Mouse (Mus musculus) MEL (cell line): ENCODE measurements at regions not wholly inside any gene's neighbourhood (a gene's known extent, or its start where the extent isn't known, plus 50 kb on each side); places are given as distances from the start of the nearest gene placed in this dataset.

Experiments used
- DNase-seq: peaks from one replicate; pipeline ENCODE4 v3.0.0; 2011; ENCODE audit warnings: low read depth, low spot score
- H3K27ac ChIP-seq: 2 replicates; pipeline ENCODE4 v1.5.1; 2012; ENCODE audit warnings: low read depth, mild to moderate bottlenecking, control low read depth, low read length, moderate library complexity; ENCODE audit not compliant: control insufficient read depth
- H3K27me3 ChIP-seq, 2 experiments: fragments of 150-350 bp in 1 of 2; sonication (generic) in 1 of 2; 2 replicates each; pipeline ENCODE4 v1.6.1; 2012; ENCODE audit warnings: low read length in 2 of 2, mild to moderate bottlenecking in 2 of 2, improper control_type of control experiment in 1 of 2, moderate library complexity in 1 of 2; ENCODE audit not compliant: insufficient read depth in 2 of 2, control insufficient read depth in 1 of 2
- H3K36me3 ChIP-seq, 2 experiments: 2 replicates each; pipeline ENCODE4 v1.6.1; 2012 to 2014; ENCODE audit warnings: low read length in 2 of 2, improper control_type of control experiment in 1 of 2, inconsistent platforms in 1 of 2, mild to moderate bottlenecking in 1 of 2; ENCODE audit not compliant: insufficient read depth in 2 of 2, control insufficient read depth in 1 of 2
- H3K4me1 ChIP-seq, 2 experiments: fragments of 150-350 bp in 1 of 2; sonication (generic) in 1 of 2; 2 replicates each; pipeline ENCODE4 v1.6.1; 2012; ENCODE audit warnings: low read length in 2 of 2, improper control_type of control experiment in 1 of 2, mild to moderate bottlenecking in 1 of 2; ENCODE audit not compliant: insufficient read depth in 2 of 2, control insufficient read depth in 1 of 2
- H3K4me3 ChIP-seq, 2 experiments: fragments of 150-350 bp in 1 of 2; sonication (generic) in 1 of 2; 2 replicates each; pipeline ENCODE4 v1.5.1; 2012; ENCODE audit warnings: low read depth in 2 of 2, low read length in 2 of 2, mild to moderate bottlenecking in 2 of 2, moderate library complexity in 2 of 2, control low read depth in 1 of 2, improper control_type of control experiment in 1 of 2; ENCODE audit not compliant: control insufficient read depth in 1 of 2, insufficient read depth in 1 of 2
- H3K79me2 ChIP-seq: 2 replicates; pipeline ENCODE4 v1.6.1; 2012; ENCODE audit warnings: mild to moderate bottlenecking, low read length, moderate library complexity; ENCODE audit not compliant: control insufficient read depth, poor library complexity, insufficient read depth
- H3K9ac ChIP-seq: 2 replicates; pipeline ENCODE4 v1.6.1; 2012; ENCODE audit warnings: low read depth, mild to moderate bottlenecking, control low read depth, low read length, moderate library complexity; ENCODE audit not compliant: control insufficient read depth, poor library complexity, severe bottlenecking
- H3K9me3 ChIP-seq: fragments of 150-350 bp; sonication (generic); replicated peaks from 2 replicates; pipeline ENCODE4 v1.6.1; 2012; ENCODE audit warnings: mild to moderate bottlenecking, low read length, improper control_type of control experiment, moderate library complexity; ENCODE audit not compliant: insufficient read depth
- BHLHE40 ChIP-seq: IDR thresholded peaks from 2 replicates; pipeline ENCODE4 v1.6.1; 2012; ENCODE audit warnings: low read depth, mild to moderate bottlenecking, inconsistent platforms, low read length, improper control_type of control experiment, borderline replicate concordance
- CTCF ChIP-seq, 3 experiments: IDR thresholded peaks in 2 of 3; conservative IDR thresholded peaks in 1 of 3; 2 replicates each; pipeline ENCODE4 v1.5.1; 2011 to 2012; ENCODE audit warnings: low read length in 3 of 3, low read depth in 2 of 3, mild to moderate bottlenecking in 2 of 3, improper control_type of control experiment in 1 of 3, inconsistent platforms in 1 of 3, mixed read lengths in 1 of 3, moderate library complexity in 1 of 3; ENCODE audit not compliant: control insufficient read depth in 1 of 3, insufficient read depth in 1 of 3, poor library complexity in 1 of 3, severe bottlenecking in 1 of 3
- GATA1 ChIP-seq: IDR thresholded peaks from 2 replicates; pipeline ENCODE4 v1.6.1; 2011; ENCODE audit warnings: low read depth, low read length, improper control_type of control experiment
- HCFC1 ChIP-seq: IDR thresholded peaks from 2 replicates; pipeline ENCODE4 v1.6.1; 2012; ENCODE audit warnings: low read depth, mild to moderate bottlenecking, inconsistent platforms, low read length, improper control_type of control experiment, moderate library complexity
- JUND ChIP-seq: IDR thresholded peaks from 2 replicates; pipeline ENCODE4 v1.6.1; 2011; ENCODE audit warnings: low read depth, mild to moderate bottlenecking, improper control_type of control experiment, low read length
- MAZ ChIP-seq: IDR thresholded peaks from 2 replicates; pipeline ENCODE4 v1.6.1; 2012; ENCODE audit warnings: low read depth, mild to moderate bottlenecking, inconsistent platforms, low read length, improper control_type of control experiment
- MEF2A ChIP-seq: IDR thresholded peaks from 2 replicates; pipeline ENCODE4 v1.6.1; 2014; ENCODE audit warnings: low read depth, mild to moderate bottlenecking, inconsistent platforms, low read length, improper control_type of control experiment; ENCODE audit not compliant: poor library complexity, insufficient replicate concordance, severe bottlenecking; ENCODE audit errors: extremely low read depth
- POLR2A ChIP-seq, 2 experiments: IDR thresholded peaks; 2 replicates each; pipeline ENCODE4 v1.6.1; 2011 to 2012; ENCODE audit warnings: low read length in 2 of 2, mild to moderate bottlenecking in 2 of 2, control low read depth in 1 of 2, improper control_type of control experiment in 1 of 2, low read depth in 1 of 2, moderate library complexity in 1 of 2; ENCODE audit not compliant: control insufficient read depth in 1 of 2, insufficient read depth in 1 of 2, poor library complexity in 1 of 2
- POLR2AphosphoS5 ChIP-seq: IDR thresholded peaks from 2 replicates; pipeline ENCODE4 v1.6.1; 2012; ENCODE audit warnings: low read depth, borderline replicate concordance, mild to moderate bottlenecking, inconsistent platforms, low read length, moderate library complexity, mixed read lengths
- SIN3A ChIP-seq: IDR thresholded peaks from 2 replicates; pipeline ENCODE4 v1.6.1; 2012; ENCODE audit warnings: low read length, improper control_type of control experiment, inconsistent platforms
- SMC3 ChIP-seq: IDR thresholded peaks from 2 replicates; pipeline ENCODE4 v1.6.1; 2011; ENCODE audit warnings: low read depth, low read length, improper control_type of control experiment
- USF2 ChIP-seq, 2 experiments: IDR thresholded peaks; 2 replicates each; pipeline ENCODE4 v1.6.1; 2011 to 2012; ENCODE audit warnings: improper control_type of control experiment in 2 of 2, low read length in 2 of 2, borderline replicate concordance in 1 of 2, inconsistent platforms in 1 of 2, low read depth in 1 of 2, mild to moderate bottlenecking in 1 of 2; ENCODE audit not compliant: insufficient read depth in 1 of 2
- ZC3H11A ChIP-seq: IDR thresholded peaks from 2 replicates; pipeline ENCODE4 v1.6.1; 2012; ENCODE audit warnings: low read depth, mild to moderate bottlenecking, inconsistent platforms, low read length, improper control_type of control experiment
- ZKSCAN1 ChIP-seq: IDR thresholded peaks from 2 replicates; pipeline ENCODE4 v1.6.1; 2012; ENCODE audit warnings: low read depth, mild to moderate bottlenecking, inconsistent platforms, low read length, improper control_type of control experiment, moderate library complexity
- ZMIZ1 ChIP-seq: IDR thresholded peaks from 2 replicates; pipeline ENCODE4 v1.6.1; 2012; ENCODE audit warnings: low read depth, mild to moderate bottlenecking, inconsistent platforms, low read length, improper control_type of control experiment, moderate library complexity
- ZNF384 ChIP-seq: IDR thresholded peaks from 2 replicates; pipeline ENCODE4 v1.6.1; 2012; ENCODE audit warnings: low read depth, mild to moderate bottlenecking, inconsistent platforms, low read length, improper control_type of control experiment

- TF ChIP-seq GATA1 (no peak), ZMIZ1 (no peak), POLR2AphosphoS5 (no peak), CTCF (IDR thresholded peaks at IDR 0.05 in 2 of 3, conservative IDR thresholded peaks at IDR 0.05 in 1 of 3; ENCODE audit: control insufficient read depth in 1 of 3, insufficient read depth in 1 of 3, low read depth in 2 of 3, low read length in 3 of 3, poor library complexity in 1 of 3, severe bottlenecking in 1 of 3) (no peak), USF2 (IDR thresholded peaks at IDR 0.05; ENCODE audit: borderline replicate concordance in 1 of 2, insufficient read depth in 1 of 2, low read depth in 1 of 2, low read length in 2 of 2) (no peak), ZC3H11A (no peak), MAZ (no peak), JUND (no peak), ZNF384 (no peak)
- Histone ChIP-seq H3K9ac (no peak overlapping the region), H3K4me3 (no peak overlapping the region), H3K36me3 (no peaks in the 10 kb centered on the region), H3K27me3 (no peaks in the 10 kb centered on the region), H3K9me3 (no peaks in the 10 kb centered on the region), H3K4me1 (no peaks in the 10 kb centered on the region), H3K27ac (no peak overlapping the region), H3K79me2 (no peaks in the 10 kb centered on the region)
- DNase-seq: no peak
These were observed 190.9 kb upstream of the Col8a1 start for GRCm38 (mm10) chr16:57945404-57945803.

GRCm38 (mm10) chr16:57947309-57947708 is 192.8 kb upstream of the Col8a1 start:
- Histone ChIP-seq H3K9ac (no peak overlapping the region), H3K79me2 (no peaks in the 10 kb centered on the region), H3K27ac (no peak overlapping the region), H3K4me3 (no peak overlapping the region), H3K4me1 (no peaks in the 10 kb centered on the region), H3K36me3 (no peaks in the 10 kb centered on the region), H3K27me3 (no peaks in the 10 kb centered on the region), H3K9me3 (no peaks in the 10 kb centered on the region)
- no peak for TF ChIP-seq MEF2A
- no peak for TF ChIP-seq ZC3H11A
- TF ChIP-seq POLR2A (IDR thresholded peaks at IDR 0.05; ENCODE audit: control insufficient read depth in 1 of 2, insufficient read depth in 1 of 2, low read depth in 1 of 2, low read length in 2 of 2, poor library complexity in 1 of 2): no peak
- TF ChIP-seq POLR2AphosphoS5: no peak
- TF ChIP-seq SIN3A: no peak
- TF ChIP-seq SMC3: no peak
- TF ChIP-seq ZKSCAN1: no peak
- TF ChIP-seq BHLHE40: no peak
- no peak for TF ChIP-seq USF2 (IDR thresholded peaks at IDR 0.05; ENCODE audit: borderline replicate concordance in 1 of 2, insufficient read depth in 1 of 2, low read depth in 1 of 2, low read length in 2 of 2)
- TF ChIP-seq CTCF (IDR thresholded peaks at IDR 0.05 in 2 of 3, conservative IDR thresholded peaks at IDR 0.05 in 1 of 3; ENCODE audit: control insufficient read depth in 1 of 3, insufficient read depth in 1 of 3, low read depth in 2 of 3, low read length in 3 of 3, poor library complexity in 1 of 3, severe bottlenecking in 1 of 3): no peak
- no peak for TF ChIP-seq HCFC1
- no peak for TF ChIP-seq MAZ
- no peak for DNase-seq
